ENCODE assay signal across 8 mouse cellular contexts in the genomic region with DNA sequence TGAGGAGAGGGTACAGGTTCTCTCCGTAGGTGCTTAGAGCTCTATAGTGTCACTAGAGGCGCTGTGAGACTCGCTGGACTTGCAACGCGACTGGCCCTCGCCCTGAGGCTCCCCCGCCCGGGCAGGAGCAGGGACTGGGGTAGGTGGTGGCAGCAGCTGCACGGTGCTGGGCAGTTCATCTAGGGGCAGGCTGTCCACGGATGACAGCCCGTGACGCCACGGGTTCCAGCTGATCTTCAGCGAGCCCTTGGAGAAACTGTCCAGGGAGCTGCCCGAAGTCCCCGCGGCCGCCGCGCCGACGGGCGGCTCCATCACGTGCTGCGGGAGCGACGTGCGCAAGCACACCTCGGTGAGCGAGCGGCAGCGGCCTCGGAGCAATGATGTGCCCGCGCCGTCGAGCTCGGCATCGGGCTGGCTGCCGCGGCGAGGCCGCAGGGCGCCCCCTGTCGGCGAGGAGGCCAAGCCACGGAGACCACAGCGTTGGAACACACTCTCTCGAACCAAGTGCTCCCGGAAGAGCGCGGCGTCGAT. TPM values are rescaled to one million over a fixed set of nuclear protein-coding genes. Genes with fewer than 3 reads are reported as not detected.
DNase-seq lines count a peak whose midpoint lies in the region; ATAC-seq and TF ChIP-seq lines count a peak whose summit lies in the region.

No protein-coding gene starts in this region.

- peak; percentile 79 for TF ChIP-seq CTCF in brain, embryonic 14.5 days (IDR thresholded peaks at IDR 0.05; ENCODE audit: borderline replicate concordance, extremely low read depth, insufficient read depth, insufficient read length)
- peak; percentile 85 for TF ChIP-seq CTCF in liver, postnatal 0 days (IDR thresholded peaks at IDR 0.05; ENCODE audit: low read depth)

- no peaks in the 10 kb centered on the region for H3K9me3 ChIP-seq in forebrain, embryonic 14.5 days (replicated peaks; ENCODE audit: control insufficient read depth, low read length)
- no peaks in the 10 kb centered on the region for H3K9me3 ChIP-seq in liver, postnatal 0 days (ENCODE audit: low read length)
- no peaks in the 10 kb centered on the region for H3K9me3 ChIP-seq in neural tube, embryonic 12.5 days
- no peaks in the 10 kb centered on the region for H3K9me3 ChIP-seq in stomach, embryonic 16.5 days (replicated peaks; ENCODE audit: control insufficient read depth, low read length)

- H3K27me3 ChIP-seq in forebrain, embryonic 14.5 days (replicated peaks; ENCODE audit: control insufficient read depth, insufficient read depth, low read length) = no peaks in the 10 kb centered on the region
- peaks cover 6% of the 10 kb centered on the region for H3K27me3 ChIP-seq in liver, postnatal 0 days (ENCODE audit: insufficient read depth, low read length)
- peaks cover 11% of the 10 kb centered on the region for H3K27me3 ChIP-seq in neural tube, embryonic 12.5 days (replicated peaks)
- peaks cover 16% of the 10 kb centered on the region for H3K27me3 ChIP-seq in stomach, embryonic 16.5 days (ENCODE audit: control insufficient read depth, insufficient read depth, low read length)

- no peak for TF ChIP-seq EP300 in liver, postnatal 0 days (IDR thresholded peaks at IDR 0.05; ENCODE audit: low read depth)

- intact Hi-C loops in heart, postnatal 14 days (cut with DNase I) = no loop called here

- H3K27ac ChIP-seq in forebrain, embryonic 14.5 days (ENCODE audit: low read depth, low read length) = 0 out of 2 replicates have a peak overlapping the region, but pooled peaks have one; percentile 33
- peak overlapping the region; percentile 59; the same call in 1 of the 2 replicates for H3K27ac ChIP-seq in liver, postnatal 0 days (ENCODE audit: low read depth)
- H3K27ac ChIP-seq in neural tube, embryonic 12.5 days = 0 out of 2 replicates have a peak overlapping the region, but pooled peaks have one; percentile 12
- H3K27ac ChIP-seq in stomach, embryonic 16.5 days (ENCODE audit: low read length) = no peak overlapping the region

- peaks cover 2% of the 10 kb centered on the region; the same call in 1 of the 2 replicates for H3K4me1 ChIP-seq in forebrain, embryonic 14.5 days (ENCODE audit: control insufficient read depth, insufficient read depth, low read length)
- peaks cover 12% of the 10 kb centered on the region for H3K4me1 ChIP-seq in liver, postnatal 0 days (ENCODE audit: insufficient read depth)
- peaks cover 17% of the 10 kb centered on the region for H3K4me1 ChIP-seq in neural tube, embryonic 12.5 days
- peaks cover 7% of the 10 kb centered on the region; the same call in 1 of the 2 replicates for H3K4me1 ChIP-seq in stomach, embryonic 16.5 days (ENCODE audit: control insufficient read depth, insufficient read depth, low read length)

- ATAC-seq in CD4-positive, CD25-positive, alpha-beta regulatory T cell, adult 4 months = peak; percentile 87
- ATAC-seq in forebrain, embryonic 14.5 days = peak; percentile 84
- ATAC-seq in liver, postnatal 0 days = peak; percentile 90
- ATAC-seq in neural tube, embryonic 12.5 days (ENCODE audit: low FRiP score, low read depth) = peak; percentile 69
- ATAC-seq in stomach, embryonic 16.5 days (ENCODE audit: insufficient read depth, low FRiP score) = peak; percentile 76

- peaks cover 29% of the 10 kb centered on the region for H3K36me3 ChIP-seq in forebrain, embryonic 14.5 days (ENCODE audit: control insufficient read depth, insufficient read depth, low read length)
- peaks cover 2% of the 10 kb centered on the region; the same call in 1 of the 2 replicates for H3K36me3 ChIP-seq in liver, postnatal 0 days (replicated peaks; ENCODE audit: insufficient read depth, low read length)
- peaks cover 35% of the 10 kb centered on the region for H3K36me3 ChIP-seq in neural tube, embryonic 12.5 days
- peaks cover 4% of the 10 kb centered on the region for H3K36me3 ChIP-seq in stomach, embryonic 16.5 days (ENCODE audit: control insufficient read depth, insufficient read depth, low read length)

- peak; percentile 84 for DNase-seq in brain, embryonic 14.5 days (ENCODE audit: low read depth)
- DNase-seq in forebrain, embryonic 14.5 days (ENCODE audit: low spot score) = peak; percentile 73
- DNase-seq in heart, postnatal 14 days = peak; percentile 88 to 89
- peak; percentile 86 to 92 for DNase-seq in kidney, postnatal 4 days
- peak; percentile 86 for DNase-seq in liver, postnatal 0 days

- H3K4me2 ChIP-seq in forebrain, embryonic 14.5 days (ENCODE audit: low read length) = peak overlapping the region; percentile 54
- H3K4me2 ChIP-seq in liver, postnatal 0 days (ENCODE audit: low read depth, low read length) = peak overlapping the region; percentile 66
- H3K4me2 ChIP-seq in neural tube, embryonic 12.5 days (replicated peaks) = peak overlapping the region; percentile 62
- H3K4me2 ChIP-seq in stomach, embryonic 16.5 days (ENCODE audit: low read depth, low read length) = peak overlapping the region; percentile 77

- TF ChIP-seq POLR2A in brain, embryonic 14.5 days (IDR thresholded peaks at IDR 0.05; ENCODE audit: borderline replicate concordance, extremely low read depth, insufficient read depth, insufficient read length, poor library complexity, severe bottlenecking) = 0 out of 2 replicates have a peak, but pooled peaks have one; percentile 10

- WGBS in forebrain, embryonic 14.5 days = 1% methylated on average over 53 of the region's 54 CpGs
- WGBS in liver, postnatal 0 days (ENCODE audit: insufficient replicate concordance) = 1% methylated on average over 54 of the region's 54 CpGs
- WGBS in neural tube, embryonic 12.5 days = 1% methylated on average over 54 of the region's 54 CpGs
- WGBS in stomach, embryonic 16.5 days = under 1% methylated on average over 54 of the region's 54 CpGs

- peak overlapping the region; percentile 32 for H3K4me3 ChIP-seq in forebrain, embryonic 14.5 days (ENCODE audit: low read depth, low read length)
- peak overlapping the region; percentile 39 for H3K4me3 ChIP-seq in liver, postnatal 0 days (ENCODE audit: low read depth, low read length)
- peak overlapping the region; percentile 30 for H3K4me3 ChIP-seq in neural tube, embryonic 12.5 days
- peak overlapping the region; percentile 51 for H3K4me3 ChIP-seq in stomach, embryonic 16.5 days (replicated peaks; ENCODE audit: low read length)

- peak overlapping the region; percentile 52 for H3K9ac ChIP-seq in forebrain, embryonic 14.5 days (ENCODE audit: low read length)
- peak overlapping the region; percentile 59 for H3K9ac ChIP-seq in liver, postnatal 0 days (replicated peaks)
- H3K9ac ChIP-seq in neural tube, embryonic 12.5 days = peak overlapping the region; percentile 41
- H3K9ac ChIP-seq in stomach, embryonic 16.5 days (ENCODE audit: low read length) = peak overlapping the region; percentile 75

RNA-seq across cellular contexts. Expression of a gene that starts 7.4 kb away (rescaled TPM):
- not detected for polyA plus RNA-seq in CD4-positive, CD25-positive, alpha-beta regulatory T cell, adult 4 months (2017; shearing (Covaris generic))
- 8.7 and 8.9 TPM in 2 replicates for polyA plus RNA-seq in brain, embryonic 14.5 days (2012; rRNA removed)
- 3.2 and 5.4 TPM in 2 replicates for polyA plus RNA-seq in forebrain, embryonic 14.5 days (2014; fragmentation: Nextera tagmentation; extraction: Ambion mirVana)
- not detected for total RNA-seq in heart, postnatal 14 days (2021)
- polyA plus RNA-seq in liver, postnatal 0 days (2015; fragmentation: Nextera tagmentation; extraction: Ambion mirVana) = 0.13 and 0.14 TPM in 2 replicates
- 2.6 TPM in 2 replicates for polyA plus RNA-seq in neural tube, embryonic 12.5 days (2016; fragmentation: Nextera tagmentation; extraction: Ambion mirVana)
- polyA plus RNA-seq in stomach, embryonic 16.5 days (2015; fragmentation: Nextera tagmentation; extraction: Ambion mirVana) = 0.19 and 0.52 TPM in 2 replicates

RNA-seq across cellular contexts. Expression of a gene that starts 11.2 kb away (rescaled TPM):
- 1 to 10 TPM; 7.3 to 8.4 TPM for polyA plus RNA-seq in CD4-positive, CD25-positive, alpha-beta regulatory T cell, adult 4 months (2017; shearing (Covaris generic))
- 33.3 and 42.2 TPM in 2 replicates for polyA plus RNA-seq in brain, embryonic 14.5 days (2012; rRNA removed)
- polyA plus RNA-seq in forebrain, embryonic 14.5 days (2014; fragmentation: Nextera tagmentation; extraction: Ambion mirVana) = 37.2 and 49.4 TPM in 2 replicates
- 10 to 100 TPM; 42.1 to 45.2 TPM for total RNA-seq in heart, postnatal 14 days (2021)
- polyA plus RNA-seq in liver, postnatal 0 days (2015; fragmentation: Nextera tagmentation; extraction: Ambion mirVana) = 13.8 and 14.0 TPM in 2 replicates
- 58.0 and 62.5 TPM in 2 replicates for polyA plus RNA-seq in neural tube, embryonic 12.5 days (2016; fragmentation: Nextera tagmentation; extraction: Ambion mirVana)
- 22.9 and 23.9 TPM in 2 replicates for polyA plus RNA-seq in stomach, embryonic 16.5 days (2015; fragmentation: Nextera tagmentation; extraction: Ambion mirVana)

RNA-seq across cellular contexts. Expression of a gene that starts 23.1 kb away (rescaled TPM):
- not detected for polyA plus RNA-seq in CD4-positive, CD25-positive, alpha-beta regulatory T cell, adult 4 months (2017; shearing (Covaris generic))
- 2.7 and 3.3 TPM in 2 replicates for polyA plus RNA-seq in brain, embryonic 14.5 days (2012; rRNA removed)
- 1.3 and 2.0 TPM in 2 replicates for polyA plus RNA-seq in forebrain, embryonic 14.5 days (2014; fragmentation: Nextera tagmentation; extraction: Ambion mirVana)
- 1 to 10 TPM; 8.7 to 8.9 TPM for total RNA-seq in heart, postnatal 14 days (2021)
- polyA plus RNA-seq in liver, postnatal 0 days (2015; fragmentation: Nextera tagmentation; extraction: Ambion mirVana) = 12.9 and 13.1 TPM in 2 replicates
- polyA plus RNA-seq in neural tube, embryonic 12.5 days (2016; fragmentation: Nextera tagmentation; extraction: Ambion mirVana) = 2.4 and 3.0 TPM in 2 replicates
- 36.8 and 45.0 TPM in 2 replicates for polyA plus RNA-seq in stomach, embryonic 16.5 days (2015; fragmentation: Nextera tagmentation; extraction: Ambion mirVana)

RNA-seq across cellular contexts. Expression of a gene that starts 36.0 kb away (rescaled TPM):
- polyA plus RNA-seq in CD4-positive, CD25-positive, alpha-beta regulatory T cell, adult 4 months (2017; shearing (Covaris generic)) = 1 to 10 TPM in 1 of 2 experiments, not detected in 1; 1.2 TPM
- polyA plus RNA-seq in brain, embryonic 14.5 days (2012; rRNA removed) = 0.47 and 0.63 TPM in 2 replicates
- not detected in 2 replicates for polyA plus RNA-seq in forebrain, embryonic 14.5 days (2014; fragmentation: Nextera tagmentation; extraction: Ambion mirVana)
- 1 to 10 TPM; 1.2 to 1.5 TPM for total RNA-seq in heart, postnatal 14 days (2021)
- 0.26 and 0.49 TPM in 2 replicates for polyA plus RNA-seq in liver, postnatal 0 days (2015; fragmentation: Nextera tagmentation; extraction: Ambion mirVana)
- polyA plus RNA-seq in neural tube, embryonic 12.5 days (2016; fragmentation: Nextera tagmentation; extraction: Ambion mirVana) = 0.73 and 1.6 TPM in 2 replicates
- 21.1 and 28.9 TPM in 2 replicates for polyA plus RNA-seq in stomach, embryonic 16.5 days (2015; fragmentation: Nextera tagmentation; extraction: Ambion mirVana)

RNA-seq across cellular contexts. Expression of a gene that starts 37.1 kb away (rescaled TPM):
- polyA plus RNA-seq in CD4-positive, CD25-positive, alpha-beta regulatory T cell, adult 4 months (2017; shearing (Covaris generic)) = 10 to 100 TPM; 56.2 to 68.2 TPM
- polyA plus RNA-seq in brain, embryonic 14.5 days (2012; rRNA removed) = 63.0 TPM in 2 replicates
- polyA plus RNA-seq in forebrain, embryonic 14.5 days (2014; fragmentation: Nextera tagmentation; extraction: Ambion mirVana) = 101 and 108 TPM in 2 replicates
- total RNA-seq in heart, postnatal 14 days (2021) = 10 to 100 TPM; 56.0 to 61.9 TPM
- polyA plus RNA-seq in liver, postnatal 0 days (2015; fragmentation: Nextera tagmentation; extraction: Ambion mirVana) = 42.1 and 43.0 TPM in 2 replicates
- 90.2 and 91.2 TPM in 2 replicates for polyA plus RNA-seq in neural tube, embryonic 12.5 days (2016; fragmentation: Nextera tagmentation; extraction: Ambion mirVana)
- polyA plus RNA-seq in stomach, embryonic 16.5 days (2015; fragmentation: Nextera tagmentation; extraction: Ambion mirVana) = 97.6 and 99.6 TPM in 2 replicates
